Mouse (Mus musculus) erythroblast, embryonic 14.5 days (primary cell): ENCODE measurements around the gene Leap2.

Source experiments
- GATA1 ChIP-seq: IDR thresholded peaks from 2 replicates; pipeline ENCODE4 v1.6.1; 2012; ENCODE audit warnings: low read length, inconsistent platforms, mixed read lengths
- TAL1 ChIP-seq: IDR thresholded peaks from 3 replicates; pipeline ENCODE4 v1.6.1; 2012; ENCODE audit warnings: low read length, inconsistent platforms, mixed read lengths

- TF ChIP-seq GATA1 (no peak), TAL1 (no peak)
These were observed 49.7 kb upstream of the Leap2 start for GRCm38 (mm10) chr11:53472709-53473108.
